Mouse (Mus musculus) kidney, postnatal 10 days (tissue): ENCODE data around the gene Lsm4.
A peak's percentile ranks its signal among the peaks of the same experiment; 100 is the strongest.

Experiments used
- DNase-seq: peaks from one replicate; pipeline ENCODE4 v3.0.0; 2021; ENCODE audit warnings: mixed read lengths

The Lsm4 gene

GRCm38 (mm10) chr8:70673079-70673856 lies at the start of gene Lsm4:
Gene Lsm4 (plus strand): TSS chr8:70673248.
- peak; percentile 97 for DNase-seq

GRCm38 (mm10) chr8:70625104-70625503 lies 47.9 kb upstream of the Lsm4 start:
- DNase-seq, result peak; percentile 81

- no peak for DNase-seq
Measured at GRCm38 (mm10) chr8:70627041-70627440, 46.0 kb upstream of the Lsm4 start.

DNA sequence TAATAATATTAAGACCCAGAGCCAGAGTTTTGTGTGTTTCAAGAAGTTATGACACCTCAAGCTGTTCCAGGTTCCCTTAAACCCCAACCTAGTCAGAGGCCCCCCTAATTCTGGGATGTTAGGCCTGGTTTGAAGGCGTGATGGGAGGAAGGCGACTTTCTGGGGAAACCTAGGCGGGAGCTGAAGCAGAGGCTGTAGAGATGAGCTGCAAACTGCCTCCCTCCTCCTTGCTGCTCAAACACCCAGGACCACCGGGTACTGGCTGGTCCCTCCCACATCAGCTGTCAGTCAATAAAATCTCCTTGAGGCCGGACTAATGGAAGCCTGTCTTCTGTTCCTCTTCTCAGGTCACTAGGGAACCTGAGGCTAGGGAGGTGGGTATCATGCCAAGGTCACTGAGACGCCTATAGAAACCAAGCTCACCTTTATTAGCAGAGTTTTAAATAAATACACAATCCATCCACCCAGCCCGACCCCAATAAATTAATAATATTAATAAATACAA lies 44.0 kb upstream of the Lsm4 start:
- peak; percentile 6 for DNase-seq

DNA sequence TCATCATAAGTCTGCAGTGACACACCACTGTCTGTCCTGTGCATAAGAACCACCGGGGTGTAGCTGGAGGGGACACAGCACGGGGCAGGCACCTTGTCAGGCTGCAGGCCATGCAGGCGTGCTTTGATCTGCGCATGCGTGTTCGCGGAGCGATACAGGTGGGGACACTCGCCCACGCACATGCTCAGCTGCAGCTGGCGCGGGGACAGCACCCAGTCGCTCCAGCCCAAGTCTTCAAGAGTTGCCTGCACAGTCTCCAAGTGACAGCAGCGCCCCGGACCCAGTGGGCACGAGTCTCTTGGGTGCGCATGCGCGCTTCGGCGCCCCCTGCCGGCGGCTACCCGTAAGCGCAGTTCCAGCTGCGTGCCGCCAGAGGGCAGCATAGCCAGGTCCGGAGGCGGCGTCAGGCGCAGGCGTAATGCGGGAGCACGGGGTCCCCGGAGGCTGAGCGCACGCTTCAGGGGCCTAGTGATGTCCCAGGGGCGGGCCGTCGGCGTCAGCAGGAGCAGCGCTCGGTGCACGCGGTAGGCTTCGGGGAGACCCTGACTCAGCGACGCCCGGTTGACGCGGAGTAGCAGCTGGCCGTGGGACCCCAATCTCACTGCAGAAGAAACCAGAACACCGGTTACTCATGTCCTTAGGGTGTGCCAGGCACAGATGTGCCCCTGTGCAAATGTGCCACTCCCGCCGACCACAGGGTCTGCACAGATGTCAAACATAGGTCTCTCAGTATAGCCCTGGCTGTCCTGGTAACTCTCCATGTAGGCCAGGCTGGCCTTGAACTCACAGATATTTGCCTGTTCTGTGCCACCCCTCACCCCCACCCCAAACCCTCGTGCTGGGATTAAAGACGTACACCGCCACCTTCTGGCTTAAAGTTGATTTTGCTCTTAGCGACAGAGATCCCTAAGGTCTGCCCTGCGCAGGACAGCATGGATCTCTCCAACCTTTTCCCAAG lies 43.2 kb upstream of the Lsm4 start:
- peak; percentile 90 for DNase-seq

GRCm38 (mm10) chr8:70630532-70631381 lies 42.3 kb upstream of the Lsm4 start:
- peak; percentile 87 for DNase-seq

- DNase-seq, result peak; percentile 79
Measured at GRCm38 (mm10) chr8:70631436-70631835, 41.6 kb upstream of the Lsm4 start.

DNA sequence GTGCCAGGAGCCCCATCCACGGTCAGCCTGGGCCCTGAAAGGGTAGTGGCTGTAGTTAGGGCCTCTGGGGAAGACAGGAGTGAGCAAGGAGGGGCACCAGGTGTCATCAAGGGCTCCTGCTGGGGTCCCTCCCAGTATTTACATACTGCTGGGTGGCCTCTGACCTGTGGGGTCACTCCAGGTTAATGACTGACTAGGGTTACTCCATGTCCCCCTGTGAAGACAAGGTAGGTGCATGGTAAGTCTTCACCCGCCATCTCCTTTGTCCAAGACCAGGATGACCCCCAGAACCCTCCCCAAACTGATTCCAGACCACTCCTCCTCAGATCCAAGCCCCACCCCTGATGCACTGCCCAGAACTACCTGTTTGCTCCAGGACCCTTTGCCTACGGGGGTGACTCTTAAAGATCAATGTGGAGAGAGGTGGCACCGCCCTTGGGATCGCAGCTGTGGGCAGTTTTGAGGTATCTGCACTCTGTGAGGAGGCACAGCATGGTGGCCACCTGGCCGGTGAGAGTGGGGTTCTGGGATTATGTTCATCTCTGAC lies 40.6 kb upstream of the Lsm4 start, which contains the start of gene Gdf15:
Gene Gdf15 (minus strand): TSS at position 111 of the 547 bp plus-strand sequence.
- no peak for DNase-seq

DNA sequence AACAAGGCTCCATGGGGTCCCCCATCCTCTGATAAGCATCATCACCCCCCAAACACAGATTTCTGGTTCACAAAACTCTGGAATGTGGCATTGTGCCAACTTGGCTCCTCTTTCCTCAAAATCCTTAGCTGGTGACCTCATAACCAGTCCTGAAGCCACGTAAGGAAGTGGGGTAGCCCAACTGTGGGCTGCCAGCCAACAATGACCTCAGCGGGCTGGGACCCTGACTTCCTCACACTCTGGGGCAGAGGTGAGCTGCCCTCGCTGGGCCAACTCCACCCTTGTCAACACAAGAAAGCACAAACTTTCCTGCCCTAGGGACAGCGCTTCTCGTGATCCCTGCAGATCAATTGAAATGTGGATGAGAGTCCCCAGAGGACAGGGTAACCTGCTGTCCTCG lies 39.0 kb upstream of the Lsm4 start:
- DNase-seq, result peak; percentile 89

- peak; percentile 51 for DNase-seq
Measured at GRCm38 (mm10) chr8:70635527-70635926, 37.5 kb upstream of the Lsm4 start.

- DNase-seq, result peak; percentile 69
Measured at GRCm38 (mm10) chr8:70636838-70637237, 36.2 kb upstream of the Lsm4 start.

- DNase-seq, result no peak
Measured at GRCm38 (mm10) chr8:70638752-70639151, 34.3 kb upstream of the Lsm4 start.

DNA sequence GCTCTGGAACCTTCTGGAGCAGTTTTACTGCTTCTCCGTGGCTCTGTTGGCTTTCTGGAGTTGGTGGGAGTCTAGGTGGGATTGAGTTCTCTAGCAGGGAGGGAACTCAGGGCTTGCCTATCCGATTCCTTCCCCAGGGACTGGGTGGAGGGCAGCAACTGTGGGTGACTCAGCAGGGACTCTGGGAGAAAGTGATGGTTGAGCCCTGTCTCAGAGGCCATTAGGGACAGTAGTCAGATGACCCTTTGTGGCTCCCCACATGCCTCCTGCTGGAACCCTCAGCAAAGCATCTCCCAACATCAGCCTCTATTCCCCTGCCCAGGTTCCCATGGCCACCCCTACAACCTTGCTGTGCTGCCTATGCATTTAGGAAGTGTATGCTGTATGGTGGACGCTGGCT lies 30.0 kb upstream of the Lsm4 start:
- DNase-seq, result no peak

- DNase-seq, result peak; percentile 60
Measured at GRCm38 (mm10) chr8:70644065-70644464, 29.0 kb upstream of the Lsm4 start.

DNA sequence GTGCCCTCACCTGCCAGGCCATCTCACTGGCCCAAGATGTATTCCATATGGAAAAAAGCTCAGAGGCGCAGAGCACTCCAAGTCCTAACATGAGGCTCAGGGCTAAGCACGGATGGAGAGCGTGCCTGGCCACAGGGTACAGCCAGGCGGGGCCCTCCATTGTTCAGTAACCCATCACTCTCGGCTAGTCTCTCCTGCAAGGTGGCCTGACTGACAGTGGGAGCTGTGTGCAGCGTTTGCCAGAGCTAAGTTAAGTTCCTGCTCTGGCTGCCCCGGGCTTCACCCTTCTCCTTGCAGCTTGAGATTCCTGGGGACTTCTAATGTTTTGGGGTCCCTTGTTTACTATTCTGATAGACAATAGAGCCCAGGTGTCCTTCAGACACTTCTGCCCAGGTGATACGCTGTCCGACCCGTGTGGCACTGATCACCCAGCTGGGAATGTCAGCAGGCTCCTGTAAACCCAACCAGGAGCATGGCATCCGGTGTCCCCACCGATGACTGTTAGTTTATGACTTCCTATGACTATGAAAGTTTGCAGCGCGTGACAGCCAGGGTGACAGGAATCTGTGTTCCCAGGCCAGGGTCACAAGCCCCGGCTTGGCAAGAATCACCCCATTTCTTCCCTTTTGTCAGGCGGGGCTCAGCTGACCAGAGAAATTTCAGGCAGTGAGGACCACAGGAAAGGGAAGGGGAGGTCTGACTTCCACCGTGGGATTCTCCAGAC lies 27.4 kb upstream of the Lsm4 start:
- peak; percentile 73 for DNase-seq

DNA sequence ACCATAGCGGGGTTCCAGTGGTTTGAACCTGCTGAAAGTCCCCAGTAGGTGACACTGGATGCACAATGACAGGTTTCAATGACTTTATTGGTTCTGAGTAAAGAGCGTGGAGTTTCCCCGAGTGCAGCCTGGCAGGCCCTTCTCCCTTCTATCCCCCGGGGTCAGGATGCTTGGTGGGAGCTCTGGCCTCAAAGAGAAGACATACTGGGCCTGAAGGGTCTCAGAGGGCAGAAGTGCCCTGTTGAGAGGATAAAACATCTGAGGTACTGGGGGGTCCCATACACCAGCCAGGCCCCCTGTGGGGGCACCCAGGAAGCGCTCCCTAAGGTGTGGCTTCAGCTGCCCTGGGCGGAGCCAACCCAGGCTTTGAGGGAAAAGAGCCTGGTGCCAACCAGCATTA lies 26.7 kb upstream of the Lsm4 start:
- peak; percentile 39 for DNase-seq

GRCm38 (mm10) chr8:70646775-70647174 lies 26.3 kb upstream of the Lsm4 start:
- no peak for DNase-seq

- peak; percentile 84 for DNase-seq
Measured at GRCm38 (mm10) chr8:70647343-70648163, 25.5 kb upstream of the Lsm4 start.

DNA sequence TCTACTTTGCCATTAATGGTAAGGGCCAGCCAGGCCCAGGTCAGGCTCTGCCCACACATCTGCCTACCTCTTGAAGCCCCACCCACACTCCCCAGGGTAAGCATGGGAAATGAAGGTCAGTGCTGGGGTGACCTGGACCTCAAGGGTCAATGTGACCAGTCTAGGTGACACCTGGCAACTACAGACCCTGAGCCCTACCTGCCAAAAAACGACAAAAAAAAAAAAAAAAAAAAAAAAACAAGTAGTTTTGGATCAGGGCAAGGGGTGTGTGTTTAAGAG lies 24.9 kb upstream of the Lsm4 start:
- DNase-seq, result peak; percentile 44

DNA sequence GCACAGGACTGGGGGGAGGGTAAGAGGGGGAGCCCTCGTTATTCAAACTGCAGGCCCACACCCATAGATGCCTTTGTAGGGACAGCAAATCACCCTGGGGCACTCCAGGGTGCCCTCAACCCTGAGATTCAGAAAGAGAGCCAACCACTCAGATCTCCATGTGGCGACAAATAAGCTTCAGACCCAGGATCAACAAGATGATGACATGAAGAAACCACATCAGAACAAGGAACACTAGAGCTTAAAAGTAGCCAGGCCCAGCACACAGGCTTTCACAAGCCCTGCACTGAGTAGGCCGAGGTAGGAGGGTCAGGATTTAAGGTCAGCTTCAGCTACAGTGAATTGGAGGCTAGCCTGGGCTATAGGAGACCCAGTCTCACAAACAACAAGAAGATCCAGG lies 24.1 kb upstream of the Lsm4 start:
- no peak for DNase-seq

GRCm38 (mm10) chr8:70649324-70649723 lies 23.7 kb upstream of the Lsm4 start:
- DNase-seq, result peak; percentile 94
